Mouse (Mus musculus) bone marrow, adult 2 months (tissue): ENCODE results near the gene Vdac1.

Experiments
- CTCF ChIP-seq: fragments of 200-500 bp; IDR thresholded peaks from 2 replicates; pipeline ENCODE4 v1.5.1; 2011; ENCODE audit warnings: low read length, control low read depth; ENCODE audit not compliant: control insufficient read depth, insufficient read depth
- POLR2A ChIP-seq: fragments of 200-500 bp; IDR thresholded peaks from 2 replicates; pipeline ENCODE4 v1.6.1; 2011; ENCODE audit warnings: low read depth, mild to moderate bottlenecking, control low read depth, low read length, borderline replicate concordance; ENCODE audit not compliant: control insufficient read depth

- no peak for TF ChIP-seq POLR2A
- TF ChIP-seq CTCF: no peak
These were observed 71.5 kb downstream of the Vdac1 start for GRCm38 (mm10) chr11:52432148-52432547.
